Mouse (Mus musculus): ENCODE data around the gene Olfr1137.

The Olfr1137 gene

GRCm38 (mm10) chr2:87713079-87713478 lies at the start of gene Olfr1137:
Gene Olfr1137, minus strand, starts transcription at chr2:87713179.
- no peak for DNase-seq

- no peak for DNase-seq
Measured at GRCm38 (mm10) chr2:87753891-87754290, 40.9 kb upstream of the Olfr1137 start, which contains the start of gene Olfr1141. Gene Olfr1141, minus strand, starts transcription at chr2:87753991.

- DNase-seq = no peak
Measured at GRCm38 (mm10) chr2:87743452-87743851, 30.5 kb upstream of the Olfr1137 start, which contains the start of gene Olfr1140. Gene Olfr1140, plus strand, starts transcription at chr2:87743752.

GRCm38 (mm10) chr2:87739878-87740277 lies 26.9 kb upstream of the Olfr1137 start, which contains the start of gene Olfr1138:
Gene Olfr1138, minus strand, starts transcription at chr2:87739978.
- no peak for DNase-seq

- no peak for DNase-seq
Measured at GRCm38 (mm10) chr2:87693847-87694246, 19.1 kb downstream of the Olfr1137 start, which contains the start of gene Olfr1136. Gene Olfr1136, minus strand, starts transcription at chr2:87693947.

GRCm38 (mm10) chr2:87673564-87673963 lies 39.4 kb downstream of the Olfr1137 start, which contains the start of gene Olfr1135:
Gene Olfr1135, minus strand, starts transcription at chr2:87673664.
- DNase-seq = no peak

Measured in retina, postnatal 1 day (tissue).